Mouse (Mus musculus) A20 (cell line): ENCODE data around the gene Smim14.
A peak's percentile ranks its signal among the peaks of the same experiment; 100 is the strongest.

Experiments
- DNase-seq: peaks from one replicate; pipeline ENCODE4 v3.0.0-alpha.2; 2011; ENCODE audit warnings: low read depth, low spot score

The Smim14 gene

DNA sequence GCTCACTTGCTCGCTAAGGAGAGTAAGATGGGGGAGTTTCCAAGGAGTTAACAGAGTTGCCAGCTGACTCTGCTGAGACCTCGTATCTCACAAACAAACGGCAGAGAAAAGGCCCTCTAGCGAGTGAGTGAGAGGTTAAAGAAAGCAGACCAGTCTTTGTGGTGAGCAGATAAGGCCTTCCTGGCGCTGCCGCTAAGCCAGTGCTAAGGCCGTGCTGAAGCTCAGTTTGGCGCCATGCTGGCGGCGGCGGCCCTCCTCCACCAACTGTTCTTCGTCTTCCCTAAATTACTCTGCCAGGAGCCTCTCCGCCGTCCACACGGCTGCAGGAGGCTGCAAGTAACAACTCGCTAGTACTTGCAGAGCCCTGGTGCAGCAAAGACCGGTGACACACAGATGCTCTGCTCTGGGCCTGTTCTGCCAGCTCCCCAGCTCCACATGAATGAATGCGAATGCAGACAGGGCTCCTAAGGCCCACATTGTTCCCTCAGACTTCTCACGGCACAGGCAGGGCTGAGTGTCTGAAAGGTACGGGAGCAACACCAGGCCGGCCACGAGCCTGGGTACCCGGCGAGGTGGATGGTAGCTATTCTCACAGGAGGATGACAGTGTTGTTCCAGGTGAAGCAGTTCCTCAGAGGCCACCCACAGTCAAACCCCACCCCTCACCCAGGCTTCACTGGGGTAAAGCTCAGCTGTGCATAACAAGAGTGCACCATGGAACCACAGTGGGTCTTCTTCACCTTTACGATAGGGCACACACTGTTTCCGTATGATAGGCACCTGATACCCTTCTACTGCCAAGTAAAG is 121.1 kb downstream of the Smim14 start:
- no peak for DNase-seq

DNA sequence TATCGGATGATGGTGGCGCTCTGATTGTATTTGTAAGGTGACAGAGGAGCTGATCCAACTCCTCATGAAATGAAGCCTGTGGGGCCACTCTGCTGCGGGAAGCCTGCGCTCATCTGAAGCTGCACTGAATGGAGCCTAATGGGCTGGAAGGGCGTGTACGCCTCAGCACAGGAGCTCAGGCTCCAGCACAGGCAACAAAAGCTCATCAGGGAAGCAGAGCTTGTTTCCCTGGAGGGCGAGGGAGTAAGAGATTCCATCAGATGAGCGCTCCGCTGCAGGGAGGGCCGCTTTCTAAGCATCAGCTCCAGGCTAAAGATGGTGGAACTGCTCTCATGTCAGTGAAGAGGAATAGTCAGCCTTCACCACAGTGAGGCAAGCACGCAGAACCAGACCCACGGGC is 129.0 kb downstream of the Smim14 start:
- no peak for DNase-seq

GRCm38 (mm10) chr5:65401251-65401994 is 135.6 kb downstream of the Smim14 start:
- DNase-seq = peak; percentile 82
